Mouse (Mus musculus) c-Kit-negative CD71-positive TER-119-positive erythroid progenitor cells, embryonic 14.5 days (primary cell): Measurements from ENCODE around the gene Nxnl1.
"Not testable (repeated sequence)": the region's sequence is repeated elsewhere in the genome, so short reads cannot be mapped to it uniquely, and the experiment has no call there.

Source experiments
- DNase-seq: peaks from one replicate; pipeline ENCODE4 v3.0.0-alpha.2; 2013; ENCODE audit warnings: low read depth, low spot score

Gene Nxnl1

DNA sequence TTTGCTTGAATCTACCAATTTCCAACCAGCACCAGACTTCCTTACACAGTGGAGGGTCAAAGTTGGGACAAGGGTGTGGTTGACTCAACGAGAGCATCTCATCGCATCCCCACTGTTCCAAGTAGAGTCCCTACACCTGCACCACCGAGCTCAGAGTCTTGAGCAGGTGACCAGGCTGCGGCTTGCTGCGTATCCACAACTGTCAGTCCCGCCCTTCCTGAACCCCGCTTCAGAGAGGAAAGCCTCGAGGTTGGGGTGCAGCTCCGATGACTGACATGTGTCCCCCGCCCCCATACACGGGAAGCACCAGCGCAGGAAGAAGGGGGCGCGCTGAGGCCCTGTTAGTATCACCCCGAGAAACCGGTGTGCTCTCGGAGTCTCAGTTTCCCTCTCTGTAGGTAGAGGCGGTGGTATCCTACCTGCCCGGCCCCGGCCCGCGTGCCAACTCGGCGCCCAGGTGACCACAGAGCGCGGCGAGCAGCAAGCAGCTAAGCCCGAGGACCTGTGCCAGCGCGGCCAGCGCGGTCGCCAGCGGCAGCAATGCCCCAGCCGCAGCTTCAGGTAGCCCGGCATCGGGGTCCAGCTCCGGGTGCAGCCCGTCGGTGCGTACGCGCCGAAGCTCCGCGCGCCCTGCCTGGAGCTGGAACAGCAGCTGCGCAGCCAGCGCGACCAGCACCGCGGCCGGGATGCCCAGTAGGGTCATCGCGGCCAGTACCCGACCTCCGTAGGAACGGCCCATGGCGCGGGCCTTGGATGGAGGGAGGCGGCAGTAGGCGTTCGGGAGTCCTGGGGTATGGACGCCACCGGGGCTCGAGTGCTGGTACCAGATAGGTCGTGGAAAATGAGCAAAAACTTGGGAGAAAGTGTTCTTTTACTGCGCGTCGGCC is 8.1 kb downstream of the Nxnl1 start, which contains the start of gene Tmem221:
TSS of gene Tmem221 (minus strand) at position 801 of the 887 bp plus-strand sequence.
- no peak for DNase-seq

DNA sequence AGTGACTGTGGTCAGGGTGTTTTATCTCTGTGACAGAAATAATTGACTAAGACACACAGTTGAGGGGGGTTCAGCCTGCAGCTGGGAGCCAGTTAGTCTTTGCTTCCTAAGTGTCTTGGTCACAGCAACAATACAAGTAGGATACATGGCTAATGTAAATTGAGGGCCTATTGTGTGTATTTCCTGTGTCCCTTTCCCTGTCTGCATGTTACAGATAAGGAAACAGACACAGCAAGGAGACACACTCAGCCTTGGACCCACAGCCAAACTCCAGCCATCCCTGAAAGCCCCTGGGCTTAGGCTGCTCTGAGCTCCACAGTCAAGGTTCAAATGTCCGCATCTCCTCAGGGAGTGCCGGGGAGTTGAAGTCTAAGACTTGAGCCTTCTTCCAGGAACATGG is 11.8 kb downstream of the Nxnl1 start:
- DNase-seq: no peak

DNA sequence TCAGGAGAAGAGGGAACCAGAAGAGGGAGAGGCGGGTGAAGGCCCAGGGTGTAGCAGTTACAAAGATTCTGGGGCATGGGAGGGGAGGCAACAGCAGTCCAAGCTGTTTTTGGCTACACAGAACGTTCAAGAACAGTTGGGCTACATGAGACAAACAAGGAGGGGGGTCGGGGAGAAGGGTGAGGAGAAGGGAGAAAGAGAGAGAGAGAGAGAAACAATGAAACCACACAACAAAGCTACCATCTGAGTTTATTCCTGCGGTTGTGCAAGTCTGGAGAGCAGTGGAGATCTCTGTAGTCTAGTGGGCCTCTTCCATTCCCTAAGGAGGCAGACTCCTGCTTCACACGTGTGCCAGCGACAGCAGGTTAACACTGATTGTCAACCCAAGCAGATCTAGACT is 12.4 kb downstream of the Nxnl1 start:
- DNase-seq: no peak

DNA sequence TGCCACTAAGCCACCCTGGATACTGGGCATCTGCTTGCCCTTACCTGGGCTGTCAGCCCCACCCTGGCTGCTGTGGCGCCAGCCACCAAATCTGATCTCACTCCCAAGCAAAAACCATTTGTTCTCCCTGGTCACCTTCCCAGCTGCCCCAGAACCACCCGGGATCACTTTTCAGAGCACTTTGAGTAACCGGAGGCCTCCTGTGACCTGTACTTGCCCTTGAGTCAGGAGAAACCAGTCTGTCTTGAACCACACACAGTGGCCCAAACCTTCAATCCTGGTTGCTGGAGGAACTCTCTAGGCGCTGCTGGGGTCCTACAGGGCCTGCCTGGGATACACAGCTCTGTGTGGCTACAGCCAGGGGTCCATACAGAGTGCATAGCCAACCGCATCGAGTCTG is 13.6 kb downstream of the Nxnl1 start:
- no peak for DNase-seq

DNA sequence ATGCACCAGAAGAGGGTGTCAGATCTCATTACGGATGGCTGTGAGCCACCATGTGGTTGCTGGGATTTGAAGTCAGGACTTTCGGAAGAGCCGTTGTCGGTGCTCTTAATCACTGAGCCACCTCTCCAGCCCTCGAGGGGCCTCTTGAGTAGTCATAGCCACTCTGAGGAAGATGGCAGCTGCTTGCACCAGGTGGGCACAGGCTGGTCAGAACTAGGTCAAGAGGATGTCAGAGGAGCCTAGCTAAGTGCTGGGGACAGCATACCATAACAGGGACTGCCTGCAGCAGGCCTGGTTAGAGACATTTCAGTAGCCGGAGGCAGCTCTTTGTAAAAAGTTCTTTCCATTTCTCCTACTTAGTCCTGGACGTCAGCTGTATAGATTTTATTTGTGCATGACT is 15.6 kb downstream of the Nxnl1 start:
- DNase-seq: no peak

DNA sequence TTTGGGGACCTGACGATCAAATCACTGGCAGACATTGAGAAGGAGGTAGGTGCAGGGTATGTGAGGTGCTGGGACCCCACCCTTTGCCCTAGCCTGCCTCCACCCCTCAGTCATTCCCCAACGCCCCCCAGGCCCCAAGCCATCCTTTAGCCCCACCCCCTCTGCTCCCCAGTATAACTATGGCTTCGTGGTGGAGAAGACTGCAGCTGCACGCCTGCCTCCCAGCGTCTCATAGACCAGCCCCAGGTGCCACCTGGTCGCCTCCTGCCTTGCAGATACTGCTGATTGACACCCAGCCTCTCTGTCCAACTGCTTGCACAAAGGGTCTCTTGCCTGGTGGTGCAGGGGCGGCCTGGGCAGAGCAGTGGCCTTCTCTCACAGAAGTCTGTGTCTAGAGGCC is 18.8 kb downstream of the Nxnl1 start:
- no peak for DNase-seq

DNA sequence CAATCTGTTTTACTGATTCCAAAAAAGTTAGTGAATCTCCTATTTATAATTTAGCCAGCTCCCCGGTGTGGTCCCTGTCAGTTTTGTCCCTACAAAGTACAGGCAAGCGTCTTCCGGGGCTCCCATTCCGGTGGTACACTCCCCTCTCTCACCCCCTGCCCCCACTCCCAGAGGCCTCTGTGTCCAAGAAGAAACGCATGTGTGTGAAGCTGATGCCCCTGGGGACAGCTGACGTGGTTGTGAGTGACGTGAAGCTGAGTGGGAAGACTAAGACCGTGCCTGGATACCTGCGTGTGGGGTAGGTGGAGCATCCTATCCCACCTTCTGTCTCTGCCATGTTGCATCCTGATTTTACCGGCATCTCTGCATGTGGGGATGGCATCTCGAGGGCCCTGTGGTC is 21.3 kb downstream of the Nxnl1 start:
- DNase-seq: no peak

DNA sequence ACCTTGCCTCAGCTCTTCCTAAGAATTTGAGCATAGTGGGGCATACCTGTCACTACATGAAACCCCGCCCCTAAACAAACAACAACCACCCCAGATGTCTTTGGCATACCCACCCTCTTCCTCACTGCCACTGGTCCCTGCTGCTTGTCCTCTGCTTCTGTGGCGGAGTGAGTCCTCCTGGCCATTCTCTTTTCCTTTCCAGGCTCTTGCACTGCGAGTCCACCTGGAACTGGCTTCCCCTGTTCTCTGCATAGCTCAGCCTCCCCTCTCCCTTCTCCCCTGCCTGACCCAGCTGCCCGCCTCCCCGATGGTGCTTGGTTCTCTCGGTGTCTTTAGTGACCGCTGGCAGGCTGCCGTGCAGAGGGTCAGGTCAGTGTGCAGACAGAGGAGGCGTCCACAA is 22.6 kb downstream of the Nxnl1 start:
- DNase-seq: no peak

DNA sequence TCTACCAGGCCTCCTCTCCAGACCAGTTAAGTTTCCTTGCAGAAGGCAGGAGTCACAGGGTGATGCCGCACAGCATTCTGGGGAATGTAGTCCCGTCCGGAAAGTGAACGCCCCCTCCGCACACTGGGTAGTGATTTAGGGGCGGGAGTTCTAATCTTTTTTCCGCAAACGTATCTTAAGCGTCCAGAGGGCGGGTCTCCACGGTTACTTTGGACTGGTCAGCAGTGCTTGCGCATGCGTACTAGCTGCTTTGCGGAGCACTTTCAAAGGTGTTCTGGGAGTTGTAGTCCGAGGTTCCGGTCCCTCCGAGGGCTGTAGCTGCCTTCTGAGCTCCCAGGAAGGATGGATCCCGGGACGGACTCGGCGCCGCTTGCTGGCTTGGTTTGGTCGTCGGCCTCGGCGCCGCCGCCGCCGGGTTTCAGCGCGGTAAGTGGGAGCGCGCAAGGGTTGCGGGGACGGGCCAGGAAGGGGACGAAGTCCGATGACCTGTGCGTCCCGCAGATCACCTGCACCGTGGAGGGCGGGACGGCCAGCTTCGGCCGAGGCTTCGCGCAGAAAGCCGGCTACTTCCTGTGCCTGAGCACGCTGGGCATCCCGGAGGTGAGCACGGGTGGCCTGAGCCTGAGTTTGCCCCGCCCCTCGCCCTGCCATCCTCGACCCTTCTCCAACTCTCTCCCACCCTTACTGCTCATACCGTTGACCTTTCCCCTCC is 23.6 kb downstream of the Nxnl1 start, which contains the start of gene Mvb12a:
TSS of gene Mvb12a (plus strand) at position 291 of the 712 bp plus-strand sequence.
- DNase-seq: peak; percentile 87

DNA sequence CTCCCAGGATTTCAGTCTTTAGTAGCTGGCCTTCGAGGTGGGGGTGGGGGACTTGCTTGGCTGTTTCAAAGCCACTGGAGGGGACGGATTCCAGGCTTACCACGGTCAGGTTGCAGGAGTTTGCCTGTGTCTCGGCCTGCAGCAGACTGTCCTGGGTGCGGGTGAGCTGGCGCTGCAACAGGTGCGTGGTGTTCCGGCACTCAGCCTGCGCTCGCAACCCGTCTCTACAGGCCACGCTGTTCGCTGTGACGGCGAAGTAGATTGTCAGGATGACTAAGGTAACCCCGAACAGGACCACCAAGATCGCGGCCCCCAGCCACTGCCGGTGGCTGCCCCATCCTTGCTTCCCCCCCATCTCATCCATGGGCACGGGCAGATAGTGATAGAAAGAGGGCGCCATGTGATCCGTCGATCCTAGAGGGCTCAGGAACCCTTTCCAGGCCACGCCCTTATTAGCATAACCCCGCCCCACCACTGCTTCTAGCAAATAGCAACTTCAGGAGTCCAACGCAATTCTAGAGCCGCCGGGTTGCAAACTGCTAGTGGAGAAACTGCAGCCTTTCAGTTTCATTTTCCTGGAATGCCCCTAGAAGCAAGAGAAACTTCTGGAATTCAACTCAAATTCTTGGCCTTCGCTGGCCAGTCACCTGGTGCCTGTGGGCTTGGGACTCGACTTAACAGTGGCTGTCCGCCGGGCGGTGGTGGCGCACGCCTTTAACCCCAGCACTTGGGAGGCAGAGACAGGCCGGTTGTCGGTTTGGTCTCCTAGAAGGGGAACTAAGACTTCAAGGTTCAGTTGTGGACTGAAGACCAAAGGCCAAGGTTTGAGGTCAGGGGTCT is 29.2 kb downstream of the Nxnl1 start, which contains the start of gene Bst2:
TSS of gene Bst2 (minus strand) at position 429 of the 840 bp plus-strand sequence.
- peak; percentile 84 for DNase-seq

DNA sequence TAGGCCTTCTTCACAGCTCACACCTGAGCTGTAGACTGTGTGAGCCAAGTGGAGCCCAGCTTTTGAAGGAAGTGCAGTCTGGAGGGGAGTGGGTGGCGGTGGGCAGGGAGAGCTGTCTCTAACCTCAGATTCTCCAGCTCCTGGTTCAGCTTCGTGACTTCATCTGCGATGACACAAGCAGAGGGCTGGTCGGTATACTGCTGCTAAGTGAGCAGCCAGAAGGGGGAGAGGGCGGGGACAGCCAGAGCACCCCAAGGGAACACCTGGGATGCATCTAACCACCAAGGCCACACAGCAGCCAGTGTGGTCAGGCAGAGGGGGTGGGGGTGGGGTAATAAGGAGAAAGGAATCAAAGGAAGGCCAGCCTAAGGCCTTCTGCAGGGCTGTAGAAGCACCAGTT is 30.7 kb downstream of the Nxnl1 start:
- DNase-seq: no peak

DNA sequence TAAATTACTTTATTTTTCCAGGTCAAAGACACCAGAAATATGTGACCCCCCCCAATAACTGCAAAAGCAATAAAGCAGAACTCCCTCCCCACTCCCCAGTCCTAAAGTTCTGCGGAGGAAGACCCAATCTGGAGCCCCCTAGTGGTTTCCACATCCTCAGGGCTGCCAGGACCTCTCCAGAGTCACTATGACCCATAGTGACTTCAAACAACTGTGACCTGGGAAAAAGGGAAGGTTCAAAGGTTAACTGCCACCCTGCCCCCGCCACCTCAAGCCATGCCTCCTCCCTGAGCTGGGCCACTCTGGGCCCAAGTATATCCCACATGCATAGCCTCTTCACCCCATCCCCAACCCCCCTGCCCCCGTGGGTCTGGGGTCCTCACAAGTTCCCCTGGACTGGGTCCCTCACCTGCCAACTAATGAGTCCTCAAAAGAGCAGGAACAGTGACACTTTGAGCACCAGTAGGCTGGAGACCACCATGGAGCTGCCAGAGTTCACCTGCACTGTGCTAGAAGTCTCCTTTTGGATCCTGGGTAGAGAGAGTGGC is 32.1 kb downstream of the Nxnl1 start:
- no peak for DNase-seq

DNA sequence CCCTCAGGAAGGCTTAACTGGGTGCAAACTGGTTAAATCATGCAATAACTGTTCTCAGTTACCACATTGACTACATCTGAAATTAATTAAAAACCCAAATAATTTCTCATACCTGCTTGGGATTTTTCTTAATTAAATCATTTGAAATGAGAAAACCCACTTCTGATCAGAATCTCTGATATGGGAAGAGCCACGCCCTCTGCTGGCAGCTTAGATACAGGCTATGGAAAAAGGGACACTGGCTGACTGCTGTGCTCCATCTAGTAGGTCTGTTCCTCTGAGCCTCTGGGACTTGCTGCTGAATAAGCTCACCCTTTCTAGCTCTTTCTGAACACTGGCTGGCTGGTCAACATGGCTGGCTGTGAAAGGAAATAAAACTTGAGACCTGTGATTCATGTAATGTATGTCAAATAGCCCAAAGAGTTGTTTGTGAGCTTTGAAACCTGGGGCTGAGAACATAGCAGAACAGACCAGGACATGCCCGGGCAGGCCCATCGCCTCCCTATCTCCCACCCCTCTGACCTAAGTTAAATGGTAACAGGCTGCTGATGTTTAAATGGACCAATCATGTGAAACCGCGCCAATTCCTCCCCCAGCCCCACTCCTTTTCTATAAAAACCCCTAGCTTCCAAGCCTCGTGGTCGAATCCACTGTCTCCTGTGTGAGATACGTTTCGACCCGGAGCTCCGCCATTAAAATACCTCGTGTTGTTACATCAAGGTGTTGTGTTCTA is 35.5 kb downstream of the Nxnl1 start:
- DNase-seq: not testable (repeated sequence)

DNA sequence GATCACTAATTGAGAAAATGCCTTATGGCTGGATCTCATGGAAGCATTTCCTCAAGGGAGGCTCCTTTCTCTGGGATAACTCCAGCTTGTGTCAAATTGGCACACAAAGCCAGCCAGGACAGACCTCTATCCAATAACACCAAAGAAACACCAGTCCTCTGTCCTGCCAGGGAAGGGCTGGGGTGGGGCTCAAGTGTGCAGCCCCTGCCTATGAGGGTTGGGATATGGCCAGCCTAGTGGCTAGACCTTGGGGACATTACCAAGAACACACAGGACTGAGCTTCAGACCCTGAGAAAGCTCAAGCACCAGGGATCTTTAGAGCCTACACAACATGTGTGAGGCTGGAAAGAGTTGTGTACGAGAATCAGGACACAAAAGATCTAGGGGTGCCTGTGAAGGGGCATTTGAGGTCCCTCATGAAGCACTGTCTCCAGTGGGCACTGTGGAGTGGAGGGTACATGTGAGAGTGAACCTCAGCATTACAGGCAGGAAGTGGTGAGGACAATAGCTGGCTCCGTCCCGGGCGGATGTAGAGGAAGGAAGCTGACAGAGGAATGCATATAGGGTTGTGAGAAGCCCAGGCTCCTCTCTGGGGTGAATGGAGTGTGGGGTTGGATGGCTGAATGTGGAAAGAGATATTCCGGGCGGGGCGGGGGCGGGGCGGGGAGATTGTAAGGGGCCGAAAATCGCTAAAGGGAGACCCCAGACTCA is 37.9 kb downstream of the Nxnl1 start:
- DNase-seq: no peak

DNA sequence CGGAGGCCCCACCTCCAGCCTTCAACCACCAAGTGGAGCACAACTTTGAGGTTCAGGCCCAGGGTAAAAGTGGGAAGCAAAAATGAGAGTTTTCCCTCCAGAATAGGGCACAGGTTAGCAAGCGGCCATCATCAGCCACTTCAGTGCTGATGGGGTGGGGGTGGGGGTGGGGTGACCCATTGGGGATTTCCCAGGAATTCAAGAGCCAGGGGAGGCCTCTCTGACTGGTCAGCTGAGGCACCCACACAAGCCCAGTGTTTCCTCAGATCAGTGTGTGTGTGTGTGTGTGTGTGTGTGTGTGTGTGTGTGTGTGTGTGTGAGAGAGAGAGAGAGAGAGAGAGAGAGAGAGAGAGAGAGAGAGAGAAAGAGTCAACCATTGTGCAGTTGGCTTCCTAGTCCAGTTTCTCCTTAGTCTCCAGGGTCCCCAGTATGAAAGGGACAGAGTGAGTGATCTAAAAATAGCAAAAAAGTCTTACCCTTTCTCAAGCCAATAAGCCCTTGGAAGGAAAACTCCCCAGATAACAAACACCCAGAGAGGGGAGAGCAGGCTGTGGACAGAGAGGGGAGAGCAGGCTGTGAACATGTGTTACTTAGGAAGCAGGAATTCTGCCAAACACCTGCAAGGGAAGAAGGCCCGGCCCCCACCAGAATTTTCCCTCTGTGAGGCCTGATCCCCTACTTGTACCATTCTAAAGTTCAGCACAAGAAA is 39.1 kb downstream of the Nxnl1 start:
- DNase-seq: no peak

DNA sequence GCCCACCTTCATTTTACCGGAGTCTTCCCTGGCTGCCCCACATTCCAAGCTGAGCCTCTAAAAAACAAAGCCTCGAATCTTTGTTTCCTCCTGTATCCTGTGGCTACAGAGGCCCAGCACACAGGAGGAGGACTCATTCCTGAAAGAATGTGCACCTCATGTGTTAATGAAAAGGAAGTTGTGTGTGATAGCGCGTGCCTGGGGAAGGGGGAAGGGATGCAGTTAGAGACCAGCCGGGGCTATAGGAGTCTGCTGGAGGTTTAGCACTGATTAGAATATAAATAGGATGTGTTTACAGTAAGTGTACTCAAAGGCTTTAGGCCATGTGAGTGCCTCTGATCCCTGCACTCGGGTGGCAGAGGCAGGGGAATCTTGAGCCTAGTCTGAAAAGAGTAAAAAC is 40.1 kb downstream of the Nxnl1 start:
- DNase-seq: no peak

DNA sequence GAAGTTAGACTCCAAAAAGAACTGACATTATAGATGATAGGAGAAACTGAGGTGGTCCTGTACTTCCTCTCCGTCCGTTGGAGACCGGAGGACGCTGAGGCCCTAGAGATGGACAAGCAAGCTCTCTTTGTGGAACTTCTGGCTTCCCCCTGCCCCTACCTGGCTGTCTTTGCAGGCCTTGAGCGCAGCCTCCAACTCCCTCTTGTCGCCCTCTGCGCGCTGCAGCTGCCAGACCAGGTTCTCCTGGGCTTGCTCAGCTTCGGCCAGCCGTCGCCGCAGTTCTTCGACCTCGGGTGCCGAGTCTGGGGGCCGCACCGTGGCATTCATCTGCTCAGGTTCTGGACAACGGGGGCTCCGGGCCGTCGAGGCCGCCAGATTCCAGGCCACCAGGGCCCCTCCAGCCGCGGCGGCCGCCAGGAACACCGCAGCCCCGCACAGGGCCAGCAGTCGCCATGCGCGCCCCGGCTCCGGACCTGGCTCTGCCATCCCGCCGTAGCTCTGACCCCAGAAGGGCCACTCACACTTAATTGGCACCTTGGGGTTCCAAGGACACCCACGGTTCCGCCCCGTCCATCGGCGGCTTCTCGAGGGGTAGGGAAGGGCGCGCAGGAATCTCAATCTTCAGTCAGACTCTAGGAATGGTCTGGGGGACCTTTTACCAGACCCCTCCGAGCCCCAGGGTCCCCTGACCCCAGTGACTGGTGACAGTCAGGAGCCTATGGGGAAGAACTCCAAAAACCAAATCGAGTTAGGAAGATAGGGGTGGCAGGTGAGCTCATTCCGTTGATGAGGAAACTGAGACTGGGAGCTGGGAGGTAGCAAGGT is 41.0 kb downstream of the Nxnl1 start, which contains the start of gene Ccdc194:
TSS of gene Ccdc194 (minus strand) at position 486 of the 825 bp plus-strand sequence.
- DNase-seq: no peak

DNA sequence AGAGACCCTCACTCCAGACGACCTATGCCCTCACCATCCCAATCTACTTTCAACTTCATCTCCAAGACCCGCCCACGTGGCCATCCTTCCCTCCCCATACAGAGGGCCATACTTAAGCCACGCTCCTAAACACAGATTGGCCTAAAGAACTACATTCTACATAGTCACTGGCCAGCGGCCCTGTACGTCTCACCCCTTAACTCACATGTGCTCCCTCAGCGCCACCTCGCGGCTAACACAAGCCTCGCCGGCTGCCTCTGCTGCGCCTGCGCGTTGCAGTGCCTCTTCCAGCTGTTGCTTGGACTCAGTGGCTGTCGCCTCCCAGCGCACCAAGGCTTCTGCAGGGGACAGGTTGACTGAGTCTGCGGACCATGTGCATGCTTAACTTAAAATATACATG is 44.8 kb downstream of the Nxnl1 start:
- DNase-seq: peak; percentile 36
